Mouse (Mus musculus): ENCODE data around the gene Fndc9.

Fndc9 gene

GRCm38 (mm10) chr11:46233966-46234365 lies 1.4 kb upstream of the Fndc9 start:
- DNase-seq (ENCODE audit: low spot score), result no peak

- DNase-seq (ENCODE audit: low spot score), result peak; percentile 66
These were observed 1.6 kb downstream of the Fndc9 start for GRCm38 (mm10) chr11:46236976-46237375.

- DNase-seq (ENCODE audit: low spot score), result no peak
These were observed 5.9 kb downstream of the Fndc9 start for GRCm38 (mm10) chr11:46241150-46241673.

GRCm38 (mm10) chr11:46241985-46242384 lies 6.7 kb downstream of the Fndc9 start:
- no peak for DNase-seq (ENCODE audit: low spot score)

- no peak for DNase-seq (ENCODE audit: low spot score)
These were observed 9.6 kb downstream of the Fndc9 start for GRCm38 (mm10) chr11:46244731-46245604.

GRCm38 (mm10) chr11:46245926-46246325 lies 10.6 kb downstream of the Fndc9 start:
- DNase-seq (ENCODE audit: low spot score), result no peak

GRCm38 (mm10) chr11:46246393-46246792 lies 11.1 kb downstream of the Fndc9 start:
- DNase-seq (ENCODE audit: low spot score), result no peak

GRCm38 (mm10) chr11:46248352-46248751 lies 13.0 kb downstream of the Fndc9 start:
- DNase-seq (ENCODE audit: low spot score), result no peak

GRCm38 (mm10) chr11:46251994-46252393 lies 16.7 kb downstream of the Fndc9 start:
- DNase-seq (ENCODE audit: low spot score), result peak; percentile 66

GRCm38 (mm10) chr11:46255291-46255690 lies 20.0 kb downstream of the Fndc9 start:
- DNase-seq (ENCODE audit: low spot score), result no peak

- DNase-seq (ENCODE audit: low spot score), result peak; percentile 14
These were observed 22.9 kb downstream of the Fndc9 start for GRCm38 (mm10) chr11:46258207-46258606.

- no peak for DNase-seq (ENCODE audit: low spot score)
These were observed 23.4 kb downstream of the Fndc9 start for GRCm38 (mm10) chr11:46258749-46259148.

GRCm38 (mm10) chr11:46262854-46263253 lies 27.5 kb downstream of the Fndc9 start:
- no peak for DNase-seq (ENCODE audit: low spot score)

GRCm38 (mm10) chr11:46263291-46263690 lies 28.0 kb downstream of the Fndc9 start:
- DNase-seq (ENCODE audit: low spot score), result no peak

- DNase-seq (ENCODE audit: low spot score), result no peak
These were observed 29.3 kb downstream of the Fndc9 start for GRCm38 (mm10) chr11:46264584-46264983.

GRCm38 (mm10) chr11:46265031-46265786 lies 29.9 kb downstream of the Fndc9 start:
- DNase-seq (ENCODE audit: low spot score), result no peak

- DNase-seq (ENCODE audit: low spot score), result peak; percentile 59
These were observed 33.7 kb downstream of the Fndc9 start for GRCm38 (mm10) chr11:46268991-46269390.

- DNase-seq (ENCODE audit: low spot score), result no peak
These were observed 34.1 kb downstream of the Fndc9 start for GRCm38 (mm10) chr11:46269391-46269790.

GRCm38 (mm10) chr11:46269893-46270292 lies 34.6 kb downstream of the Fndc9 start:
- DNase-seq (ENCODE audit: low spot score), result no peak

- DNase-seq (ENCODE audit: low spot score), result no peak
These were observed 36.8 kb downstream of the Fndc9 start for GRCm38 (mm10) chr11:46272058-46272681.

- DNase-seq (ENCODE audit: low spot score), result no peak
These were observed 38.6 kb downstream of the Fndc9 start for GRCm38 (mm10) chr11:46273969-46274368.

- peak; percentile 77 for DNase-seq (ENCODE audit: low spot score)
These were observed 40.0 kb downstream of the Fndc9 start for GRCm38 (mm10) chr11:46275302-46275701.
